Mouse (Mus musculus): ENCODE measurements around the gene Mrtfa.

Mrtfa gene

DNA sequence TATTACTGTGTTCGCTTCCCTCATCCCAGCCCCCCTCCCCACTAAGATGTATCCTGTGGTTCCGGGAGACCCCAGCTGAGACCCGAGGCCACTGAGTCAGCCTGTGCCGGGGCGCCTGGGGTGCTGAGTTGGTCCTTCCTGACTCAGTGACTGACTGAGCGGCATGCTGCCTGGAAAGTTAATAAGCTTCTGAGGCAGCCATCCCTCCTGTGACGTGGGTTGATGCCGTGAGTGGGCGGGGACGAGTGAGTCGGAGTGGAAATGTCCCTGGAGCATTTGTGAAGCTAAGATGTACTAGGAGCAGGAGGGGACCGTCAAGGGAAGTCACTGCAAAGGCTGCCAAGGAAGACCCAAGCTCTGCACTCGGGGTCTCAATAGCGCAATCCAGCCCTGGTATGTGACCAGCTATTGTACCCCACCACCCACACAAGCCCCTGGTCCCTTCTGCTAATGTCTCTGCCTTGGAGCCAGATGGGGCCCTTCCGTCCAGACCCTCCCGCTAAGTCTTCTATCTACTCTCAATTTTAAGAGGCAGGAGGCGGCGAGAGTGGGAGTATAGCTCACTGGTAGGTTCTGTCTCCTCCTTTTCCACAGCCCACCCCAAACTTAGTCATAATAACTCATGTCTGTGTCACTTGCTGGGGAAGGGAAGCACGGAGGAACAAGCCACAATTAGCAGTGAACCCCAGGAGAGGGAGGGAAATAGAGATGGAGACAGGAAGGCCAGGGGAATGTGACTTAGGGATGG lies 26.5 kb upstream of the Mrtfa start:
- ChIA-PET CTCF (interaction anchor here in 3 of 4 experiments (0.6 to 1.7 kb wide), 4 partner anchors 16 to 85 kb away, joined by 3 to 9 read pairs (median 3); no protein-coding TSS in a partner anchor), POLR2A (interaction anchor here in 2 of 4 experiments (0.6 to 1.7 kb wide), 19 partner anchors 9 to 848 kb away, joined by 3 to 6 read pairs (median 4); partner anchors contain the start of genes Mchr1 (in 2 of the 2), Tnrc6b (in 2 of the 2), St13 (in 1 of the 2) and Xpnpep3 (in 1 of the 2))

DNA sequence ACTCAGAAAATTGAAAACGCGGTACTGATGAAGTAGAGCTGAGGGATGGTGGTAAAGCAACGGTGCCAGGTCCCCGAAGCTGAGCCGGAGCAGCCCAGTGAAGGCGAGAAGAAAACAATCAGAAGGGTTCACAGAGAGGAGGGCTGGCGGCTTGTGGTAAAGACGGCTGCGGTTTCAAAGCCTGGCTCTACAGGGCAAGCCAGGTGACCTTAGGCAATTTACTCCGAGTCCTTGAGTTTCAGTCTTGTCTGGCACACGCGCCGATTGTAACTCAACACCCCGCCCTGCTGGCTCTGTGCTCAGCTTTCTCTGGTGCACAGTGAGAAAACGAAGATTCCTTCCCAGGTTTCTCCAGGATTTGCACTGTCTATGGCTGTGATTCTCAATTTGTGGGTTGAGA lies 22.4 kb upstream of the Mrtfa start:
- CTCF ChIA-PET = no interaction called here
- POLR2A ChIA-PET = interaction anchor here in 3 of 4 experiments (0.6 to 1.8 kb wide), 8 partner anchors 11 to 824 kb away, joined by 3 to 5 read pairs (median 4); no protein-coding TSS in a partner anchor

DNA sequence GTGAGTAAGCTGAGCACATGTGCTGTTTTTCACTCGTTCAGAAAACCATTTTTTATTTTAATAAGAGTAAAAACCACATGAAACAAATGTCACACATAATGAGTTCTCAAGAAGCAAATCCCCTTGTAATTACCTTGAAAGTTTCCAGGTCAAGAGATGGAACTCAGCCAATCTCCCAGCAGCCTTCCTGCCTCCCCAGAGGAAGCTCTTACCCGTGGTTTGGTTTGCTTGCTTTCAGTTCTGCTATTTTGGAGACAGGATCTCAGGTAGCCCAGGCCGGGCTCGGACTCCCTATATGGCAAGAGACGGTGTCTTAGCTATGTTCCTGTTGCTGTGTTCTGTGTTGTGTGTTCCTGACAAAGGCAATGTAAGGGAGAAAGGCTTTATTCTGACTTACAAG lies 19.9 kb upstream of the Mrtfa start:
- ChIA-PET POLR2A (interaction anchor here in 1 of 4 experiments (1.0 kb wide), 1 partner anchor 9 kb away, joined by 4 read pairs; no protein-coding TSS in a partner anchor), CTCF (interaction anchor here in 1 of 4 experiments (1.1 kb wide), 1 partner anchor 183 kb away, joined by 4 read pairs; no protein-coding TSS in a partner anchor)

DNA sequence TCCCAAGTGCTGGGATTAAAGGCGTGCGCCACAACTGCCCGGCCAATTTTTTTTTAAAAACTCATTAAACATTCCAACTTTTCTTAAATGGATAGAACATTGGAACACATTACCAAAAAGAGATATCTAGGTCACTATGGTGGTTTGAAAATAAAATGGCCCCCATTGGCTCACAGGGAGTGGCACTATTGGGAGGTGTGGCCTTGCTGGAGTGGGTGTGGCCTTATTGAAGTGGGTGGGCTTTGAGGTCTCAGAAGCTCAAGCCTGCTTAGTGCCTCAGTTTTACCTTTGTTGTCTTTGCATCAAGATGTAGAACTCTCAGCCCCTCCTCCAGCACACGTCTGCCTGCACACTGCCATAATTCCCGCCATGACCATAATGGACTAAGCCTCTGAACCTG lies 11.9 kb upstream of the Mrtfa start:
- POLR2A ChIA-PET = interaction anchor here in 2 of 4 experiments (0.7 to 1.6 kb wide), 10 partner anchors 8 to 316 kb away, joined by 3 to 5 read pairs (median 3); partner anchors contain the start of gene Mrtfa (in 2 of the 2)

DNA sequence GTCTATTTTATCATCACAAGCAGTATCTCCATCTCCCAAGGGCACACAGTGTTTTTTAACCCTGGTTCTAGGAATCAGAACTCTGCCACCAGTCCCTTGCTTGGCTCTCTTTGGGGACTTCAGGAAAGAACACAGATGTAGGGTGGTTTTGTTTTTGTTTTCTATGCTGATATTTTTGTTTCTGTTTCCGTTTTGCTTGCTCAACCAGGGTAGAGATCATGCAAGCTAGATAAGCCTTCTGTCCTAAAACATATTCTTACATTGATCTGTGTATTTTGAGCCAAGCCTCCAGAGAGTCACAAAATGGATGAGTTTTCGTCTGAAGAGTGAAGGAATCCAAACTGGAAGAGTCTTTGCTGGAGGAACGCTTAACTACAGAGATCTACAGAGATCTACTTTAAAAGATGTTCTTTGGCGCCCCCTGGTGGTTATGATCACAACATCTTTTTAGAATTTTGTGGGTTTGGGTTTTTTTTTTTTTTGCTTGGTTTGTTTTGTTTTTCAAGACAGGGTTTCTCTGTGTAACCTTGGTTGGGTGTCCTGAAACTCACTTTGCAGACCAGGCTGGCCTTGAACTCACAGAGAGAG lies 8.9 kb upstream of the Mrtfa start:
- CTCF ChIA-PET = interaction anchor here in 1 of 4 experiments (1.4 kb wide), 1 partner anchor 126 kb away, joined by 5 read pairs; no protein-coding TSS in a partner anchor
- POLR2A ChIA-PET = interaction anchor here in 2 of 4 experiments (0.7 kb wide), 2 partner anchors 162 to 582 kb away, joined by 3 to 5 read pairs; no protein-coding TSS in a partner anchor

More for the DNA sequence above, 11.9 kb upstream of the Mrtfa start:
- CTCF ChIA-PET = interaction anchor here in 3 of 4 experiments (0.5 to 1.5 kb wide), 6 partner anchors 73 to 193 kb away, joined by 3 to 4 read pairs (median 3); no protein-coding TSS in a partner anchor

DNA sequence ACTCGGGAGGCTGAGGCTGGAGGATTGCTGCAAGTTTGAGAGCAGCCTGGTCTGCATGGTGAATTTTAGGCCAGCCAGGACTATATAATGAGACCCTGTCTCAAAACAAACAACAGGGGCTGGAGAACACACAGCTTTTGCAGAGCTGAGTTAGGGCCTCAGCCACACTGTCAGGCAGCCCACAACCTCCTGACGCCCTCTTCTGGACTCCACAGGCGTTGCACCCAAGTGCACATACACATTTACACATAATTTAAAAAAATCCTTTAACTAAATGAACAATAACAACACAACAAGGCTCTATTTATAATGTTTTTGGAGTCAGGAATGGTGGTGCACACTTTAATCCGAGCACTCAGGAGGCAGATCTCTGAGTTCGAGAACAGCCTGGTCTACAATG lies 7.9 kb upstream of the Mrtfa start:
- ChIA-PET CTCF (interaction anchor here in 3 of 4 experiments (0.5 to 1.4 kb wide), 8 partner anchors 13 to 1824 kb away, joined by 3 to 6 read pairs (median 4); no protein-coding TSS in a partner anchor), POLR2A (no interaction called here)

DNA sequence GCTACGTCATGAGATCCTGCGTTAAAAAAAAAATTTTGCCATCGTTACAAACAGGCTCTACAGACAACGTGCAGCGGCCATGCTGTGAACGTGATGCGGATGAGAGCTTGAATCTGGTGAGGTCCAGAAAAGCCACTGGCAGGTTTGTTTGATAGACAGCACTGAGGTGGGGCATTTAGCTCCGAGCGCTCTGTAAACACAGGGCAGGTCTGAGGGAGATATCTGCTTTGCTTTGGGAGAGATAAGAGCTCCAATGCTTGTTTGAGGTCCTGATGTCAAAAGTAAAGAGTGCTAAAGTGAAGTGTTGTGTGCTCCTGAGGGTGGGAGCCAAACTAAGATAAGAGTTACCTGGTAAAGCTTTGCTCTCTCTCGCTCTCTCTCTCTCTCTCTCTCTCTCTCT lies 6.6 kb upstream of the Mrtfa start:
- CTCF ChIA-PET = interaction anchor here in 2 of 4 experiments (0.7 kb wide), 2 partner anchors 97 to 1065 kb away, joined by 3 read pairs; no protein-coding TSS in a partner anchor
- POLR2A ChIA-PET = interaction anchor here (0.5 to 1.1 kb wide), 4 partner anchors 23 to 563 kb away, joined by 3 to 7 read pairs (median 3); no protein-coding TSS in a partner anchor

DNA sequence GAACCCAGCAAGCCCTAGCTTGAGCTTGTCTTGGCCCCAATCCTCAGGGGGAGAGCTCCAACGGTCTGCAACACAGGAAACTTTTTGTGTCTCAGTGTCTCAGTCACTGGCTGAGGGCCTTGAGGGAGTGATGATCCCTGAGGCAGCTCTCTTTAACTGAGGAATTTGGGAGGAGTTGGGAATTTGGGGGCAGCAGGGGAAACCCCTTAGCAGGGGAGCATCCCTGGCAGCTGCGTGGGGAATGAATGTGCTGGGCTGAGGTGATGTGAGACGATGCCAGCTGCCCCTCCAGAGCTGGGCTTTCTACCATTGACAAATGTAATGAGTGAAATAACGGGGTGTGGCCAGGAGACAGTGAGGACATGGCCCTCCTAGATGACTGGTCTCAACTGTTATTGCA lies 4.9 kb upstream of the Mrtfa start:
- POLR2A ChIA-PET = interaction anchor here in 1 of 4 experiments (0.7 to 1.5 kb wide), 3 partner anchors 9 to 485 kb away, joined by 3 read pairs; partner anchors contain the start of gene Tnrc6b
- CTCF ChIA-PET = interaction anchor here in 2 of 4 experiments (0.6 to 1.1 kb wide), 2 partner anchors 168 to 265 kb away, joined by 3 to 4 read pairs; no protein-coding TSS in a partner anchor

DNA sequence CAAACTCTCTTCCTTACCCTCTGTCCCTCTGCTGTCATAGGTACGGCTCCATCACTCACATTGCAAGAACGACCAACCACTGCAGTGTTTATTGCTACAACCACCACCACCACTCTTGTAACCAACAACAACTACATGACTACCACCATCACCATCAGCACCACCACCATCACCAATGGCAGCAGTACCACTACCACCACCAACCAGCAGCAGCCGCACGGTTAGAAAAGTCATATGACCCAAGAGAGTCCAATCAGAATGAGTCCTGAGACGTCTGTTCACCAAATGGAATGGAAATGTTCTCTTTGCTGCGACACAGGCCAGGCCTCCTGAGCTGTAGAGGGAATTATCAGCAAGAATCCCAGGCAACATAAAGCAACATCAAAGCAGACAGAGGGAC lies 4.2 kb upstream of the Mrtfa start:
- CTCF ChIA-PET = interaction anchor here in 2 of 4 experiments (0.6 to 1.1 kb wide), 2 partner anchors 167 to 265 kb away, joined by 3 to 4 read pairs; no protein-coding TSS in a partner anchor

DNA sequence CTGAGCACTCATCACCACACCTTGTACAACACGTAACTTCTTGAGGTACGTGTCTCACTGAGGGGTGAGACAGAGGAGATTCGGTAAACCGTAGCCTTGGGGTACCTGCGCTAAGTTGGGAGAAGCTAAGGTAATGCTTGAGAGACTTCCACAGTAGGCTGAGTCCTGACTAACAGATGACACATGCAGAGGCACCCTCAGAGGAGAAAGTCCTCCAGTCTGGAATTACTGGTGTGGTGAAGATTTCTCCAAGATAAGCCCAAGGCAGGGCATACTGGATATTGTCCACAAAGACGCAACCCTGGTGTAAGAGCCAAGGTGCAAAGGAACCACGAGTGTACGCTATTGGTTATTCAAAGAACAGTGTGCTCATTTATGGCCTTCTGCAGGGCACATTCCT lies 2.3 kb upstream of the Mrtfa start:
- ChIA-PET POLR2A (interaction anchor here in 1 of 4 experiments (0.7 to 1.1 kb wide), 2 partner anchors 24 to 175 kb away, joined by 3 read pairs; no protein-coding TSS in a partner anchor), CTCF (interaction anchor here in 1 of 4 experiments (0.9 kb wide), 1 partner anchor 120 kb away, joined by 6 read pairs; no protein-coding TSS in a partner anchor)

More for the DNA sequence above, 4.2 kb upstream of the Mrtfa start:
- POLR2A ChIA-PET = interaction anchor here in 1 of 4 experiments (0.7 to 1.1 kb wide), 2 partner anchors 22 to 484 kb away, joined by 3 read pairs; partner anchors contain the start of gene Tnrc6b

DNA sequence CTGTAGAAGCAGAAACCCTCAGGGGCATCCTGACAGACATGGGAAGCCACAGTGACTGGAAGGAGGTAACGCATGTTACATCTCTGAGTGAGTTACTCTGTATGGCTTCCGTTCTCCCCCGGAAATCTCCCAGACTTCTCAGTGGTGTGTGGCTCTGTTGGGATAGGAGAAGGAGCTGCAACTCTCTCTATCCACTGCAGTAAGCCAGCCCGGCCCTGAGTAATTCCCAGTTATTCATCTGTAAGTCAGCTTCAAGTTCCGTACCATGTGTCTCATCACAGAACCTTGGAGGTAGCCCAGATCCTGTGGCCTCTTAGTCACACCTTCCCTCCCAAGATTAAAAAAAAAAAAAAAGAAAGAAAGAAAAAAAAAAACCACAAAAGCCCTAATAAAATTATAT lies 1.8 kb upstream of the Mrtfa start:
- ChIA-PET CTCF (interaction anchor here in 1 of 4 experiments (0.9 kb wide), 1 partner anchor 119 kb away, joined by 6 read pairs; no protein-coding TSS in a partner anchor), POLR2A (interaction anchor here in 2 of 4 experiments (0.5 to 0.7 kb wide), 3 partner anchors 44 to 393 kb away, joined by 3 to 6 read pairs (median 3); partner anchors contain the start of gene Ep300 (in 1 of the 2))

DNA sequence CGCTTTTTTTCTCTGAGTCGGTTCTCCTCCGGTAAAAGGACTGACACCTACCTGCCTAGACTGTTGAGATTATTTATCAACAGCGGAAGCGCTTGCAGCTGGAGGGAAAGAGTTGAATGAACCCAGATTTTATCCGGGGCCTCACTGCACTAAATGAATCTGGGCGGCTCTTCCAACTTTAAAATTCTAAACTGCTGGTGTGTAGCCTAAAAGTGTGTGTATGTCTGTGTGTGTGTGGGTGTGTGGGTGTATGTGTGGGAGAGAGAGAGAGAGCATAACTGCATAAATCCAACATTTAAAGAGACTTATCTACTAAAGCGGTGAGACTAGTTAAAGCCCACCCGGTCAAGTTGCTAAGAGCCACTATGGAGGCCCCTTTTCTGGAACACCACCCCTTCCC lies 746 bp upstream of the Mrtfa start:
- CTCF ChIA-PET = interaction anchor here in 1 of 4 experiments (1.0 kb wide), 1 partner anchor 123 kb away, joined by 3 read pairs; no protein-coding TSS in a partner anchor
- POLR2A ChIA-PET = interaction anchor here in 3 of 4 experiments (0.9 to 1.9 kb wide), 11 partner anchors 12 to 936 kb away, joined by 3 to 12 read pairs (median 3); partner anchors contain the start of genes Tnrc6b (in 2 of the 3) and Atf4 (in 1 of the 3)

DNA sequence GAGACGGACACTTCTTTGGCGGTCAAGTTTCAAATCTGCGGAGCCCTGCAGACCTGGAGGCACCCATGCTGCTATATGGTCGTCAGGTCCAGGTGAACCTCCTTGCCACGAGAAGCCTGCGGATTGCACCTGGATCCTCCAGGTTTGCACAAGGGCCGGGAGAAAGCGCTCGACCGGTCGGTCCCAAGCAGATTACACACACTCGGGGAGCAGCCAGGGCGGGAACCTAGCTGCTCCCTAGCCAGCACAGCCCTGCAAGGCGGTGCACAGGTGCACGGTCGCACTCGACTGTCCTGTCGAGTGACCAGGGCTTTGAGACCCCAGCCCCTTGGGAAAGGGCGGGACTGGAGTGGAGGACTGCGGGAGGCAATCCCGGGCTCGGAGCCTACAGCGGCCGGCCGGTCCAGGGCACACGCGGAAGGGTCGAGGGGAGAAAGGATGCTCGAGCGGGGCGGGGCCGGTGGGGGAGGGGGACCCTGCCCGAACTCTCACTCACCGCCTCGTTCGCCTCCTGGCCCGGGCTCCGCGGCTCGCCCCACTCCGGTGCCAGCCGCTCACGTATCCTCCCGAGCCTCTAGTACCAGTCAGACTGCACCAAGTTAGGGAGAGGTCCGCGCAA lies 437 bp downstream of the Mrtfa start:
- CTCF ChIA-PET = interaction anchor here in 1 of 4 experiments (0.9 kb wide), 1 partner anchor 148 kb away, joined by 3 read pairs; no protein-coding TSS in a partner anchor
- POLR2A ChIA-PET = interaction anchor here in 3 of 4 experiments (0.6 to 1.9 kb wide), 21 partner anchors 8 to 935 kb away, joined by 3 to 12 read pairs (median 3); partner anchors contain the start of genes Tnrc6b (in 2 of the 3), Atf4 (in 1 of the 3) and Rbx1 (in 1 of the 3)

DNA sequence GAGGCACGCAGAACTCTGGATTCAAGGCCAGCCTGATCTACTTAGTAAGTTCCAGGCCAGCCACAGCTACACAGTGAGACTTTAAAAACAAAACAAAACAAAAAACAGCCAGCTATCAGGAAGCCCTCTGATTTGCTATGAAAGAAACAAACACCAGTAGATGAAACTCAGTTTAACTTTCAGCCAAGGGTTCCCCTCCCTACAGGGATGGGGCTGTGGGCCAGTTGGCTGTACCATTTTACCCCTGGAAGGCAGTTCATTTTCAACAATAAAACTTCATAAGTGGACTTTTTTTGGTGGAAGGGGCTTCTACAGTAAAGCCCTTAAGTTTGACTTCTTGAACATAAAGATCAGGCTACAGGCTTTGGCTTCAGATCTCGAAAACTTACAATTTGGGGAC lies 1.5 kb downstream of the Mrtfa start:
- ChIA-PET CTCF (no interaction called here), POLR2A (interaction anchor here in 3 of 4 experiments (0.6 to 1.4 kb wide), 6 partner anchors 7 to 309 kb away, joined by 3 read pairs; no protein-coding TSS in a partner anchor)

DNA sequence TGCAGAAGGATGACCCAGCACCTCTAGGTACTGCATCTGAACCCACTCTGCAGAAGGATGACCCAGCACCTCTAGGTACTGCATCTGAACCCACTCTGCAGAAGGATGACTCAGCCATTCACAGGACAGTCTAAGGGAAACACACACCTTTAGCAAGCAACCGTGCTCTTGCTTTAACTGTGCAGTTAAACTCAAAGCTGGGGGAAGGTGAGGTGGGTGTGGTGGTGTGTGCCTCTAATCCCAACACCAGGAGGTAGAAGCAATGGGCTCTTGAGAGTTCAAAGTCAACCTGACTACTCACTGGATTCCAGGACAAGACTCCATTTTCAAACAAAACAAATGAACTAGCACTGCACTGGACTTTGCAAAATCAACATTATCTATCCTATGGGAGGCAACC lies 5.6 kb downstream of the Mrtfa start:
- POLR2A ChIA-PET = no interaction called here
- CTCF ChIA-PET = no interaction called here

DNA sequence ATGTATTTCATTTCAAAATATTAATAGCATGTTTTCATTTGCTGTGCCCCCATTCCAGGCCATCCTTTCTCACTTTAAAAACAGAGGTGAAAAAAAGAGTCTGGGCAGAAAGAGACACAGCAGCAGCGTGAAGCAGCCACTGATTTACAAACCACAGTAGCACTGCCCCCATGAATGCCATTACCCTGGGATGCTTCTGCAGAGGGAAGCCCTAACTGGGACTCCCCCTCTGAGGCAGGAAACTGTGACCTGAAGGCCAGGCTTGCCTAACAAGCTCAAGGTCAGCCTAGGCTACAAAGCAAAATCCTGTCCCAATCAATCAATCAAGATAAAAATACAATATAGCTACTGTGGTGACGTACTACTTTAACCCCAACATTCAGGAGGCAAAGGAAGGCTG lies 9.3 kb downstream of the Mrtfa start:
- ChIA-PET CTCF (no interaction called here), POLR2A (interaction anchor here (0.6 to 1.1 kb wide), 5 partner anchors 9 to 343 kb away, joined by 3 read pairs; partner anchors contain the start of genes St13 (in 1 of the 4) and Xpnpep3 (in 1 of the 4))

DNA sequence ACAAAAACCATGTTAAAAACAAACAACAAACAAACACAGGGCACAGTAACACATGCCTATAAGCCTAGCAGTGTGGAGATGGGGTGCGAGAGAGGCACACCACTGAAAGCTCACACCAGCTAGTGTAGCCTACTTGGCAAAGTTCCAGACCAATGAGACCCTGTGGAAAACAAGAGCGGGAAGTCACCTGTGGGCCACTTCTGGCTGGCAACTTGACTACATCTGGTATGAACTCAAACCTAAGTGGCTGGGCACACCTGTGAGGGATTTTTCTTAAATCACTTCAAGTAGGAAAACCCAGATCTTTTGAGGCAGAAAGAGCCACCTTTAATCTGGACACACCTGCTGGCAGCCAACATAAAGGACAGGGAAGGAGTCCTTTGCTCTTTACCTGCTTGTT lies 11.0 kb downstream of the Mrtfa start:
- POLR2A ChIA-PET = interaction anchor here in 1 of 4 experiments (0.9 kb wide), 1 partner anchor 170 kb away, joined by 5 read pairs; no protein-coding TSS in a partner anchor
- CTCF ChIA-PET = no interaction called here

DNA sequence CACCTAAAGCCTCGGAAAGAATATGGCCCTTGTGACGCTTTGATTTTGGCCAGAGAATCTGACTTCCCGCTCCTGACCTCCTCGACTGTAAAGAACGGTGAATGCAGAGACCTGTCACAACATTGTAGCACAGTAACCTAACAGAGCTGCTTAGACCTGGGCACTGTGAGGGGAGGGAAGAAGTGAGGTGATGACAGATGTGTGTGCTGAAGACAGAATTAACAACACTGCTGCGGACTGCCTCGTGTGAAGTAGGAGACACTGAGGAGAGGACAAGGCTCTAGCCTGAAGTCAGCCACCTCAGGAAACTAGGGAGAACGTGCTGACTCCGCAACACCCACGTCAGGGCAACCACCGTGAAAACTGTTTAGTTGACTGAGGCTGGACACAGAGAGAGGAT lies 11.9 kb downstream of the Mrtfa start:
- POLR2A ChIA-PET = interaction anchor here in 1 of 4 experiments (0.9 kb wide), 1 partner anchor 169 kb away, joined by 5 read pairs; no protein-coding TSS in a partner anchor

More for the DNA sequence above, 11.9 kb downstream of the Mrtfa start:
- CTCF ChIA-PET = no interaction called here

All from embryonic stem cell, embryonic (primary cell).